Mouse (Mus musculus) myocyte (in vitro differentiated cells): ENCODE measurements at regions not wholly inside any gene's neighbourhood (a gene's known extent, or its start where the extent isn't known, plus 50 kb on each side); places are given as distances from the start of the nearest gene placed in this dataset.

Experiments used
- H3K27me3 ChIP-seq: one replicate; pipeline ENCODE4 v1.6.1; 2011; ENCODE audit not compliant: control insufficient read depth, insufficient read depth, insufficient read length
- H3K36me3 ChIP-seq: one replicate; pipeline ENCODE4 v1.6.1; 2011; ENCODE audit not compliant: control insufficient read depth, insufficient read depth
- H3K4me2 ChIP-seq: one replicate; pipeline ENCODE4 v1.6.1; 2011; ENCODE audit warnings: low read depth, control low read depth
- H3K4me3 ChIP-seq: one replicate; pipeline ENCODE4 v1.5.1; 2011; ENCODE audit warnings: mild to moderate bottlenecking, control low read depth, moderate library complexity
- H3K79me2 ChIP-seq: one replicate; pipeline ENCODE4 v1.6.1; 2011; ENCODE audit not compliant: control insufficient read depth, insufficient read depth
- H3ac ChIP-seq: one replicate; pipeline ENCODE4 v1.6.1; 2011; ENCODE audit not compliant: control insufficient read depth, insufficient read length
- CEBPB ChIP-seq: IDR thresholded peaks from 2 replicates; pipeline ENCODE4 v1.6.1; 2011; ENCODE audit warnings: mild to moderate bottlenecking, moderate library complexity; ENCODE audit not compliant: poor library complexity, insufficient read depth, severe bottlenecking
- E2F4 ChIP-seq: IDR thresholded peaks from one replicate; pipeline ENCODE4 v1.6.1; 2011; ENCODE audit warnings: mild to moderate bottlenecking, control low read depth, moderate library complexity; ENCODE audit not compliant: insufficient read depth
- MAX ChIP-seq: IDR thresholded peaks from one replicate; pipeline ENCODE4 v1.6.1; 2011; ENCODE audit warnings: low read depth, mild to moderate bottlenecking, control low read depth
- MYOD1 ChIP-seq, 3 experiments: IDR thresholded peaks; one replicate each; pipeline ENCODE4 v1.6.1; 2011; ENCODE audit warnings: control low read depth in 2 of 3, low read depth in 2 of 3, mild to moderate bottlenecking in 2 of 3, moderate library complexity in 1 of 3; ENCODE audit not compliant: insufficient read length in 2 of 3, control insufficient read depth in 1 of 3
- MYOG ChIP-seq, 3 experiments: IDR thresholded peaks; one replicate each; pipeline ENCODE4 v1.6.1; 2011; ENCODE audit warnings: control low read depth in 2 of 3, low read depth in 2 of 3, mild to moderate bottlenecking in 2 of 3; ENCODE audit not compliant: insufficient read length in 2 of 3, control insufficient read depth in 1 of 3, insufficient read depth in 1 of 3
- POLR2A ChIP-seq: IDR thresholded peaks from one replicate; pipeline ENCODE4 v1.6.1; 2011; ENCODE audit warnings: low read depth, mild to moderate bottlenecking, control low read depth, moderate library complexity; ENCODE audit not compliant: insufficient read length
- POLR2AphosphoS2 ChIP-seq: IDR thresholded peaks from one replicate; pipeline ENCODE4 v1.6.1; 2011; ENCODE audit warnings: low read depth, control low read depth; ENCODE audit not compliant: insufficient read length
- REST ChIP-seq: IDR thresholded peaks from one replicate; pipeline ENCODE4 v1.6.1; 2011; ENCODE audit warnings: mild to moderate bottlenecking, control low read depth, moderate library complexity; ENCODE audit not compliant: insufficient read depth, insufficient read length
- SRF ChIP-seq: IDR thresholded peaks from one replicate; pipeline ENCODE4 v1.6.1; 2011; ENCODE audit warnings: low read depth; ENCODE audit not compliant: control insufficient read depth, insufficient read length
- TCF12 ChIP-seq: IDR thresholded peaks from one replicate; pipeline ENCODE4 v1.6.1; 2011; ENCODE audit warnings: mild to moderate bottlenecking, control low read depth; ENCODE audit not compliant: poor library complexity, insufficient read depth, severe bottlenecking
- TCF3 ChIP-seq: IDR thresholded peaks from one replicate; pipeline ENCODE4 v1.6.1; 2011; ENCODE audit warnings: low read depth, control low read depth; ENCODE audit not compliant: insufficient read length
- USF1 ChIP-seq: IDR thresholded peaks from one replicate; pipeline ENCODE4 v1.6.1; 2011; ENCODE audit warnings: low read depth, mild to moderate bottlenecking, control low read depth, moderate library complexity

- no peak for TF ChIP-seq TCF3
- TF ChIP-seq USF1: no peak
- TF ChIP-seq SRF: no peak
- no peak for TF ChIP-seq E2F4
- no peak for TF ChIP-seq POLR2AphosphoS2
- Histone ChIP-seq H3K79me2 (no peaks in the 10 kb centered on the region), H3K4me3 (no peak overlapping the region), H3K4me2 (no peak overlapping the region), H3K27me3 (no peaks in the 10 kb centered on the region), H3ac (no peak overlapping the region), H3K36me3 (no peaks in the 10 kb centered on the region)
Measured at GRCm38 (mm10) chr3:66536673-66537072, 240.0 kb upstream of the Veph1 start.

- Histone ChIP-seq H3K27me3 (no peaks in the 10 kb centered on the region), H3K36me3 (no peaks in the 10 kb centered on the region), H3K79me2 (no peaks in the 10 kb centered on the region), H3K4me3 (no peak overlapping the region), H3ac (no peak overlapping the region), H3K4me2 (no peak overlapping the region)
- TF ChIP-seq MYOG (IDR thresholded peaks at IDR 0.05; ENCODE audit: control insufficient read depth in 1 of 3, insufficient read depth in 1 of 3, insufficient read length in 2 of 3, low read depth in 2 of 3) (no peak), CEBPB (no peak), TCF3 (no peak), MYOD1 (IDR thresholded peaks at IDR 0.05; ENCODE audit: control insufficient read depth in 1 of 3, insufficient read length in 2 of 3, low read depth in 2 of 3) (no peak), TCF12 (no peak), REST (no peak), POLR2AphosphoS2 (no peak), USF1 (no peak), SRF (no peak)
Measured at GRCm38 (mm10) chr3:66535786-66536529, 239.3 kb upstream of the Veph1 start.

GRCm38 (mm10) chr3:66519925-66520324, 223.3 kb upstream of the Veph1 start:
- Histone ChIP-seq H3ac (no peak overlapping the region), H3K4me2 (no peak overlapping the region), H3K4me3 (no peak overlapping the region), H3K27me3 (no peaks in the 10 kb centered on the region), H3K79me2 (no peaks in the 10 kb centered on the region), H3K36me3 (no peaks in the 10 kb centered on the region)
- TF ChIP-seq POLR2A: no peak

GRCm38 (mm10) chr3:66518289-66518688, 221.7 kb upstream of the Veph1 start:
- H3K4me3 ChIP-seq: no peak overlapping the region
- no peaks in the 10 kb centered on the region for H3K36me3 ChIP-seq
- H3ac ChIP-seq: no peak overlapping the region
- H3K27me3 ChIP-seq: no peaks in the 10 kb centered on the region
- TF ChIP-seq E2F4: no peak
- peak in 1 of 3 experiments; percentile 36 for TF ChIP-seq MYOD1 (IDR thresholded peaks at IDR 0.05; ENCODE audit: control insufficient read depth in 1 of 3, insufficient read length in 2 of 3, low read depth in 2 of 3)
- H3K79me2 ChIP-seq: no peaks in the 10 kb centered on the region
- H3K4me2 ChIP-seq: no peak overlapping the region

- peak overlapping the region; percentile 12 for H3K4me2 ChIP-seq
- no peak overlapping the region for H3K4me3 ChIP-seq
- no peak overlapping the region for H3ac ChIP-seq
- TF ChIP-seq CEBPB: no peak
- no peak for TF ChIP-seq USF1
- no peak for TF ChIP-seq MYOD1 (IDR thresholded peaks at IDR 0.05; ENCODE audit: control insufficient read depth in 1 of 3, insufficient read length in 2 of 3, low read depth in 2 of 3)
- TF ChIP-seq POLR2A: no peak
- no peak for TF ChIP-seq TCF12
- no peak for TF ChIP-seq POLR2AphosphoS2
- TF ChIP-seq MAX: no peak
- no peak for TF ChIP-seq E2F4
- no peak for TF ChIP-seq MYOG (IDR thresholded peaks at IDR 0.05; ENCODE audit: control insufficient read depth in 1 of 3, insufficient read depth in 1 of 3, insufficient read length in 2 of 3, low read depth in 2 of 3)
- TF ChIP-seq TCF3: no peak
- TF ChIP-seq REST: no peak
- TF ChIP-seq SRF: no peak
- no peaks in the 10 kb centered on the region for H3K79me2 ChIP-seq
- H3K36me3 ChIP-seq: no peaks in the 10 kb centered on the region
- no peaks in the 10 kb centered on the region for H3K27me3 ChIP-seq
Measured at GRCm38 (mm10) chr3:66515773-66516406, 219.3 kb upstream of the Veph1 start.
